Mouse (Mus musculus): ENCODE data around the gene Cfap97d2.

- no peak for TF ChIP-seq GATA1 (IDR thresholded peaks at IDR 0.05; ENCODE audit: low read length)
- TF ChIP-seq TAL1 (IDR thresholded peaks at IDR 0.05; ENCODE audit: low read length) = no peak
Measured at GRCm38 (mm10) chr8:13674294-13675010, 31.2 kb upstream of the Cfap97d2 start.

Data from erythroblast, embryonic 14.5 days (primary cell).